Mouse (Mus musculus) liver, postnatal 0 days (tissue): Measurements from ENCODE around the gene Aqp2.

Experiments
- CTCF ChIP-seq: sonication (generic); IDR thresholded peaks from 2 replicates; pipeline ENCODE4 v1.5.1; 2016; ENCODE audit warnings: antibody characterized with exemption, low read depth
- EP300 ChIP-seq: IDR thresholded peaks from 2 replicates; pipeline ENCODE4 v1.6.1; 2016; ENCODE audit warnings: antibody characterized with exemption, low read depth, mild to moderate bottlenecking

GRCm38 (mm10) chr15:99568682-99569081 lies 10.2 kb upstream of the Aqp2 start:
- no peak for TF ChIP-seq CTCF
- TF ChIP-seq EP300 = no peak
